Mouse (Mus musculus) heart, postnatal 4 days (tissue): ENCODE measurements around the gene Tspan18. TPM values are rescaled to one million over a fixed set of nuclear protein-coding genes. Genes with fewer than 3 reads are reported as not detected.

Source experiments
- DNase-seq: peaks from one replicate; pipeline ENCODE4 v3.0.0; 2021
- total RNA-seq, 2 experiments: library from RNA; stranded (reverse); gene quantifications; 2 replicates each; pipeline ENCODE4 v1.2.3; 2021

Gene Tspan18
- total RNA-seq, 2 experiments from 2014 or later: 60.2 to 64.7 TPM

DNA sequence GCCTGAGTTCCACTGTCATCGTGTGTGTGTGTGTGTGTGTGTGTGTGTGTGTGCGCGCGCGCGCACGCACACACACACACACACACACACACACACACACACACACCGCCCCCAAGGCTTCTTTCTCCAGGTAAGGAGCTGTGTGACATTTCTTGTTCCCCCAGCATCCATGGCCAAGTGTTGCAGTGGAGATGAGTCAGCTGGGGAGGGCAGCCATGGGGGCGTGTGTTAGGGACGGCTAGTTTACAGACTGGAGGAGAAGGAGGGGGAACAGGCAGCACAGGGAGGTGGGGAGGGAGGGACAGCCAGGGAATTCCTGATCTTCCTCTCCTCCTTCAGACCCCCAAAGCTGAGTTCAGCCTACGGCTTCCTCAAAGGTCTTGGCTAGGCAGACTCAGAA, 151.4 kb downstream of the Tspan18 start:
- no peak for DNase-seq

DNA sequence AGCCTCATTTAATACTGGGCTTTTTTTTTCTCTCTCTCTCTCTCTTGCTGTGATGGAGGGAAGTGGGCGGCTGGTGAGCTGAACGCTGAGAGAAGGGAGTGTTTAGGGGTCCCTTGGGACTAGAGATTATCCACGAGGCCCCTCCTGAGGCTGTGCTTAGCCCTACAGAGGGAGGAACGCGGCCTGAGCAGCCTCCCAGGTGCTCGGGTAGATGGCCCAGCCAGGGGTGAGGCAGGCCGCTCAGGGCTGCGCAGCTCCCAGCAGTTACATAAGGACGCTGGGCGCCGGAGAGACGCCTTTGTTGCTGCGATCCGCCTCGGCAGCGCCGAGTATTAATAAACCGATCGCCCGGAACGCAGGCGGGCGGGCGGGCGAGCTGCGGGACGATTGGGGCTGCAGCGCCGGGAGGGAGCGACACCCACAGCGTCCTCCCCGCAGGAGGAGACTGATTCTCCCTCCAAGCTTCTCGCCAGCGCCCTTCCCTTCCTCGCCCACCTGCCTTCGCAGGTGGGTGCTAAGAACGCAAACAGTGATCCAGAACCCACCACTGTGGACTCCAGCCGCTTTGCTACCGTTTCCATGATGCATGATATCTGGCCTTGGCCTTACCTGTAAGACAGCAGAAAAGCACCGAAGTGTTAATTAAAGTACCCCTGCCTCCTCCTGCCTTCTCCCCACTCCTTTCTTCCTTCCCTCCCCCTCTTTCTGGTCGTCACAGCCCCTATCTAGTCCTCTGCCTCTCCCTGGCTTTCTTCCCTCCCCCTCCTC, 154.0 kb downstream of the Tspan18 start:
- DNase-seq: no peak

DNA sequence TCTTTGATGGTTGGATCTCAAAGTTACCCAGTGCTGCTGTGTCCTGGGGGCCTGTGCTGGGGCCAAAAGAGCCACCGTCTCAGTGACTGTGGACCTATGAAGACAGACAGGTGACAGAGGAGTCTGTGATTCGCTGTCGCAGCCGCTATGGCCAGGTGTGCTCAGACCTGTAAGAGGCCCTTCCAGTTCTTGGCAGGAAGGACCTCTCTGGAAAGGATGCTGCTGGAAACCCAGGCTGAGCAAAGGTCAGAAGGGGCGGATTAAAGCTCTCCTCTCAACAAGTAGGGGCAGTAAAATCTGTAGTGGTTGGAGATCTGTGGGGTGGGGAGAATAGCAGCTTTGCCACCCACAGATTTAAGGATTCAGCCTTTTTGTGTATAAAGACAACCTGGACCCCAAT, 154.7 kb downstream of the Tspan18 start:
- no peak for DNase-seq

DNA sequence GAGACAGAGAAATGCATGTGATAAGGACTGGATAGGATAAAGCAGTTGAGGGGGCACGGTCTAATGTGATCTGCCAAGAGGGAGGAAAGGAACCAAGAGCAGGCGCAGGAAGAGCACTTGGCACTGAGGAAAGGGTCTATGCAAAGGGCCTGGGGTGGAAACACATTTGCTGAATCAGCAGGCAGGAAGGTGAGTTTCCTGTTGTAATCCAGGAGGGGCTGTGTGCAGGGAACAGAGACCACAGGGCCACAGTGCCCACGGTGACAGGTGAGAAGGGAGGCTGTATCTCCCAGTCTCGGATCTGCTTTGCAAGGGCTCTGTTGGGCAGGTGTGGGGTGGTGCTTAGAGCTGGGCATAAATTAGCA, 156.0 kb downstream of the Tspan18 start:
- no peak for DNase-seq

DNA sequence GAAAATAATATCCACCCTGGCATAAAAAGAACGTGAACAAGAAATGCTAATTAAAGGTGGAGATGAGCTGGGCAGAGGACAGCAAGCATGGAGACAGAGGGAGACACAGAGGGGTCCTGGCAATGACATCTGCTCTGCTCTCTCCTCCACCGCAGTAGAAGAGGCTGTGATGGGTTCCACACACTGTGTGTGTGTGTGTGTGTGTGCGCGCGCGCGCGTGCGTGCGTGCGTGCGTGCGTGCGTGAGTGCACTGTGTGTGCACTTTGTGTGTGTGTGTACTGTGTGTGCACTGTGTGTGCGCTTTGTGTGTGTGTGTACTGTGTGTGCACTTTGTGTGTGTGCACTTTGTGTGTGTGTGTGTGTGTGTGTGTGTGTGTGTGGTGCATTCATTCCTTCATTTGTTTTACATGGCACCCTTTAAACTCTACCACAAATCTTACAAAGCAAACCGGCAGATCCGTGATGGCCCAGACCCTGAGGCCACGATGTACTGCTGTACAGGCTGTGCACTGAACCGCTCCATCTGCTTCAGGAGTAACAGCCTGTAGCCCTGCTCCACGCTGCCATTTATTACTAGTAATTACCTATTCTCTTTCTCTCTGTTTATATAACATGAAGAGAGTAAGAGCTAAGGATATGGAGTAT, 156.5 kb downstream of the Tspan18 start:
- DNase-seq: no peak

- no peak for DNase-seq
These were observed 157.2 kb downstream of the Tspan18 start for GRCm38 (mm10) chr2:93176871-93177667.

GRCm38 (mm10) chr2:93176193-93176798, 158.0 kb downstream of the Tspan18 start:
- no peak for DNase-seq

DNA sequence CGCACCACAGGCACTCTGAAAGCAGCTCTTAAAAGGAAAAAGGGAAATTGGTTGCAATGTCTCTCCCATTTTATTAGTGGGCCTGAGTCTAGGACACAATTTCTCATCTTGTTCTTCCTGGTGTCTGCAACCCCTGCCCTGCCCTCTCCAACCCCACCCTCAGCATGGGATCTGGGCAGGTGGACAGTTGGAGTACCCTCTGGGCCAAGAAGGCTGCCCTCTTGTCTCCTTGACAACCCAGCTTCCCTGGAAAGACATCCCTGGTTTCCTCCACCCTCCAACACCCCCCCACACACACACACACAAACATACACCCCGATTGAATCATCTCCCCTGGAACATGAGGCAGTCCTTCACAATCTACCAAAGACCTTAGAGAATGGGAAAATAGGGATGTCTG, 158.6 kb downstream of the Tspan18 start:
- no peak for DNase-seq

GRCm38 (mm10) chr2:93175278-93175677, 159.0 kb downstream of the Tspan18 start:
- no peak for DNase-seq

GRCm38 (mm10) chr2:93174159-93174558, 160.1 kb downstream of the Tspan18 start:
- no peak for DNase-seq

DNA sequence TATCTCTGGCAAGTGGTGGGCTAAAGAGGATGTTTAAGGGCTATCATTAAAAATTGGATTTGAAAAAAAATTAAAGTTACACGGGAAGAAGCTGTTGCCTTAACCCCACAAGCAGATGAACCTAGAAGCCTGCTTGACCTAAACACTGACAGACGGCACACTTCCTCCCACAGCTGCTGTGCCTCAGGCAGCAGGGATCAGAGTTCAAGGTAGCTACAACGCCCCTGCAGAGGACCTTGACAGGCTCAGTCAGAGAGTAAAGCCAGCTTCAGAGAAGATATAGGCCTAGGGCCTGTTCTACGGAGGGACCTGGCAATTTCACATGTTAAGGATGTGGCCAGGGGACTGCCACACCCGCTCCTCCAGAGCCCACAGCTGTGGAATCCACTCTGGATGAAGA, 161.8 kb downstream of the Tspan18 start:
- no peak for DNase-seq

GRCm38 (mm10) chr2:93171929-93172328, 162.4 kb downstream of the Tspan18 start:
- no peak for DNase-seq

- no peak for DNase-seq
These were observed 163.5 kb downstream of the Tspan18 start for GRCm38 (mm10) chr2:93170845-93171200.

- DNase-seq: no peak
These were observed 164.0 kb downstream of the Tspan18 start for GRCm38 (mm10) chr2:93170156-93170844.

GRCm38 (mm10) chr2:93166734-93167406, 167.4 kb downstream of the Tspan18 start:
- no peak for DNase-seq

GRCm38 (mm10) chr2:93166295-93166694, 168.0 kb downstream of the Tspan18 start:
- no peak for DNase-seq

- no peak for DNase-seq
These were observed 170.5 kb downstream of the Tspan18 start for GRCm38 (mm10) chr2:93163750-93164335.

DNA sequence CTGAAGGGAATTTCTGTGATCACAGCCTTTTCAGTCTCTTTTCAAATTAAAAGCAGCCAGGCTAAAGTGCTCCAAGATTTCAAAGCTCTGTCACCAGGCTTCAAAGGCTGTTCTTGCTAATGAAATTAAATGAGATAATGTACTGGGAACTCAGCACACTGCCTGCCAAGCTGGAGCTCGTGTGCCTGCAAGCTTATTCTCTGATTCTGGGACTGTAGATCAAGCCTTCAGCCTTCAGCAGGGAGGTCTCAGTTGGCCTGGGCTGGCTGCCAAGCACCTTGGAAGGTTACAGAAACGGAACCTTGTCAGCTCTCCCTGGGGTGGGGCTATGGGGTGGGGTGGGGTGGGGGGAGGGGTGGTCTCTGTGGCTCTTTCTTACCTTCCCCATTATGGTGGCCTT, 171.0 kb downstream of the Tspan18 start:
- peak; percentile 66 for DNase-seq

GRCm38 (mm10) chr2:93162791-93163190, 171.5 kb downstream of the Tspan18 start:
- peak; percentile 25 for DNase-seq

DNA sequence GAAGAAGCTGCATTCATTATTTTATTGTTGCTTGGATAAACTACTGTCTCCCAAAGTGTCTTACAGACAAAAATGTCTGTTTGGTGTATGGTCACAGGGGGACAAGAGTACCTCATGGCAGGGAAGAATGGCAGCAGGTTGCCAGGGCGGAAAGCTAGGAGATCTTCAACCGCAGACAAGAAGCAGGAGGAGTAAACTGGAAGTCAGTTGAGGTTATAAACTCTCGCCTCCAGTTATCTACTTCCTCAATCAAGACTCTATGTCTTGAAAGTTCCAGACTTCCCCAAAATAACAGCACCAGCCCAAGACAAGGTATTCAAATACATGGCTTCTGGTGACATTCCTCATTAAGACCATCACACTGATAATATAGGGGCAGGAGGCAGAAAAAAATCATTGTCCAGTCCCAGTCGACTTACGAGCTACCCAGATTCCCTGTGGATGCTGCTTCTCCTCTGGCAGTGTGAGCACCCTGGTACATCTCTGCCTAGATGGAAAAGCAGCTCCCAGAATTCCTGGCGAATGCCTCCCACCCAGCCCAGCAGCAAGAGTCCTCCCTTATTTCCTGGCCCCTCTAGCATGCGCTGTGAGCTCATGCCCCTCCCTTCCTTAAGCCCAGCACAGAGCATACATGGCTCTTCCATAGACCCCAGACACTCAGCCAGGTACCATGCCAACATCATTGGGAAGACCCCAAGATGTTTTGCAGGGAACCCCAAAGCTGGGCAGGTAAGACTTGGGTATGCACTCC, 172.2 kb downstream of the Tspan18 start:
- no peak for DNase-seq
